Mouse (Mus musculus) myocyte (in vitro differentiated cells): ENCODE measurements at regions not wholly inside any gene's neighbourhood (a gene's known extent, or its start where the extent isn't known, plus 50 kb on each side); places are given as distances from the start of the nearest gene placed in this dataset.

Experiments used
- H3K27me3 ChIP-seq: one replicate; pipeline ENCODE4 v1.6.1; 2011; ENCODE audit not compliant: control insufficient read depth, insufficient read depth, insufficient read length
- H3K36me3 ChIP-seq: one replicate; pipeline ENCODE4 v1.6.1; 2011; ENCODE audit not compliant: control insufficient read depth, insufficient read depth
- H3K4me2 ChIP-seq: one replicate; pipeline ENCODE4 v1.6.1; 2011; ENCODE audit warnings: low read depth, control low read depth
- H3K4me3 ChIP-seq: one replicate; pipeline ENCODE4 v1.5.1; 2011; ENCODE audit warnings: mild to moderate bottlenecking, control low read depth, moderate library complexity
- H3K79me2 ChIP-seq: one replicate; pipeline ENCODE4 v1.6.1; 2011; ENCODE audit not compliant: control insufficient read depth, insufficient read depth
- H3ac ChIP-seq: one replicate; pipeline ENCODE4 v1.6.1; 2011; ENCODE audit not compliant: control insufficient read depth, insufficient read length
- CEBPB ChIP-seq: IDR thresholded peaks from 2 replicates; pipeline ENCODE4 v1.6.1; 2011; ENCODE audit warnings: mild to moderate bottlenecking, moderate library complexity; ENCODE audit not compliant: poor library complexity, insufficient read depth, severe bottlenecking
- E2F4 ChIP-seq: IDR thresholded peaks from one replicate; pipeline ENCODE4 v1.6.1; 2011; ENCODE audit warnings: mild to moderate bottlenecking, control low read depth, moderate library complexity; ENCODE audit not compliant: insufficient read depth
- MAX ChIP-seq: IDR thresholded peaks from one replicate; pipeline ENCODE4 v1.6.1; 2011; ENCODE audit warnings: low read depth, mild to moderate bottlenecking, control low read depth
- MYOD1 ChIP-seq, 3 experiments: IDR thresholded peaks; one replicate each; pipeline ENCODE4 v1.6.1; 2011; ENCODE audit warnings: control low read depth in 2 of 3, low read depth in 2 of 3, mild to moderate bottlenecking in 2 of 3, moderate library complexity in 1 of 3; ENCODE audit not compliant: insufficient read length in 2 of 3, control insufficient read depth in 1 of 3
- MYOG ChIP-seq, 3 experiments: IDR thresholded peaks; one replicate each; pipeline ENCODE4 v1.6.1; 2011; ENCODE audit warnings: control low read depth in 2 of 3, low read depth in 2 of 3, mild to moderate bottlenecking in 2 of 3; ENCODE audit not compliant: insufficient read length in 2 of 3, control insufficient read depth in 1 of 3, insufficient read depth in 1 of 3
- POLR2A ChIP-seq: IDR thresholded peaks from one replicate; pipeline ENCODE4 v1.6.1; 2011; ENCODE audit warnings: low read depth, mild to moderate bottlenecking, control low read depth, moderate library complexity; ENCODE audit not compliant: insufficient read length
- POLR2AphosphoS2 ChIP-seq: IDR thresholded peaks from one replicate; pipeline ENCODE4 v1.6.1; 2011; ENCODE audit warnings: low read depth, control low read depth; ENCODE audit not compliant: insufficient read length
- REST ChIP-seq: IDR thresholded peaks from one replicate; pipeline ENCODE4 v1.6.1; 2011; ENCODE audit warnings: mild to moderate bottlenecking, control low read depth, moderate library complexity; ENCODE audit not compliant: insufficient read depth, insufficient read length
- SRF ChIP-seq: IDR thresholded peaks from one replicate; pipeline ENCODE4 v1.6.1; 2011; ENCODE audit warnings: low read depth; ENCODE audit not compliant: control insufficient read depth, insufficient read length
- TCF12 ChIP-seq: IDR thresholded peaks from one replicate; pipeline ENCODE4 v1.6.1; 2011; ENCODE audit warnings: mild to moderate bottlenecking, control low read depth; ENCODE audit not compliant: poor library complexity, insufficient read depth, severe bottlenecking
- TCF3 ChIP-seq: IDR thresholded peaks from one replicate; pipeline ENCODE4 v1.6.1; 2011; ENCODE audit warnings: low read depth, control low read depth; ENCODE audit not compliant: insufficient read length
- USF1 ChIP-seq: IDR thresholded peaks from one replicate; pipeline ENCODE4 v1.6.1; 2011; ENCODE audit warnings: low read depth, mild to moderate bottlenecking, control low read depth, moderate library complexity

GRCm38 (mm10) chr13:26976024-26976423, 81.3 kb upstream of the Prl start:
- TF ChIP-seq CEBPB: no peak
- no peak for TF ChIP-seq SRF
- TF ChIP-seq POLR2A: no peak
- no peak for TF ChIP-seq TCF12
- TF ChIP-seq REST: no peak
- no peak for TF ChIP-seq TCF3
- no peak for TF ChIP-seq USF1
- TF ChIP-seq E2F4: no peak
- TF ChIP-seq MYOD1 (IDR thresholded peaks at IDR 0.05; ENCODE audit: control insufficient read depth in 1 of 3, insufficient read length in 2 of 3, low read depth in 2 of 3): no peak
- no peak for TF ChIP-seq MYOG (IDR thresholded peaks at IDR 0.05; ENCODE audit: control insufficient read depth in 1 of 3, insufficient read depth in 1 of 3, insufficient read length in 2 of 3, low read depth in 2 of 3)
- TF ChIP-seq POLR2AphosphoS2: no peak
- no peak for TF ChIP-seq MAX
- H3K79me2 ChIP-seq: no peaks in the 10 kb centered on the region
- H3K36me3 ChIP-seq: no peaks in the 10 kb centered on the region
- no peak overlapping the region for H3K4me2 ChIP-seq
- no peak overlapping the region for H3ac ChIP-seq
- H3K27me3 ChIP-seq: no peaks in the 10 kb centered on the region
- no peak overlapping the region for H3K4me3 ChIP-seq

- no peak overlapping the region for H3ac ChIP-seq
- TF ChIP-seq SRF: no peak
- TF ChIP-seq CEBPB: 0 out of 2 replicates have a peak, but pooled peaks have one; percentile 48
Observed at GRCm38 (mm10) chr13:26980475-26980874, 76.9 kb upstream of the Prl start.

More at GRCm38 (mm10) chr13:26980475-26980874, 76.9 kb upstream of the Prl start:
- H3K4me3 ChIP-seq: no peak overlapping the region
- H3K36me3 ChIP-seq: no peaks in the 10 kb centered on the region
- no peaks in the 10 kb centered on the region for H3K79me2 ChIP-seq
- no peak overlapping the region for H3K4me2 ChIP-seq
- H3K27me3 ChIP-seq: no peaks in the 10 kb centered on the region
